Mouse (Mus musculus): Measurements from ENCODE around the gene Rabl3. TPM values are rescaled to one million over a fixed set of nuclear protein-coding genes. Genes with fewer than 3 reads are reported as not detected.

Gene Rabl3
- polyA plus RNA-seq, 1 experiment from 2014 or later = 12.8 TPM

- H3K9me3 ChIP-seq (replicated peaks) = no peaks in the 10 kb centered on the region
- H3K9ac ChIP-seq = no peak overlapping the region
- no peaks in the 10 kb centered on the region for H3K36me3 ChIP-seq (replicated peaks)
- no peaks in the 10 kb centered on the region for H3K4me1 ChIP-seq (replicated peaks)
- no peak for ATAC-seq (ENCODE audit: insufficient read depth)
- H3K27me3 ChIP-seq = no peaks in the 10 kb centered on the region
- no peak overlapping the region for H3K27ac ChIP-seq (replicated peaks)
- no peak overlapping the region for H3K4me3 ChIP-seq (replicated peaks)
- 76% methylated on average over 2 of the region's 2 CpGs for WGBS (ENCODE audit: insufficient replicate concordance)
- H3K4me2 ChIP-seq = no peak overlapping the region
Observed at GRCm38 (mm10) chr16:37550981-37551380, 11.3 kb downstream of the Rabl3 start.

GRCm38 (mm10) chr16:37552824-37553223, 13.1 kb downstream of the Rabl3 start:
- no peak overlapping the region for H3K9ac ChIP-seq
- no peak overlapping the region for H3K4me3 ChIP-seq (replicated peaks)
- no peaks in the 10 kb centered on the region for H3K4me1 ChIP-seq (replicated peaks)
- 49% methylated on average over 3 of the region's 3 CpGs for WGBS (ENCODE audit: insufficient replicate concordance)
- H3K36me3 ChIP-seq (replicated peaks) = peaks cover 11% of the 10 kb centered on the region; the same call in 1 of the 2 replicates
- H3K9me3 ChIP-seq (replicated peaks) = no peaks in the 10 kb centered on the region
- no peak overlapping the region for H3K4me2 ChIP-seq
- H3K27me3 ChIP-seq = no peaks in the 10 kb centered on the region
- H3K27ac ChIP-seq (replicated peaks) = no peak overlapping the region
- ATAC-seq (ENCODE audit: insufficient read depth) = no peak

GRCm38 (mm10) chr16:37562414-37562813, 22.7 kb downstream of the Rabl3 start:
- no peak overlapping the region for H3K27ac ChIP-seq (replicated peaks)
- no peaks in the 10 kb centered on the region for H3K9me3 ChIP-seq (replicated peaks)
- no peak for ATAC-seq (ENCODE audit: insufficient read depth)
- H3K4me1 ChIP-seq (replicated peaks) = no peaks in the 10 kb centered on the region; the same call in 1 of the 2 replicates
- no peak overlapping the region for H3K4me3 ChIP-seq (replicated peaks)
- no peaks in the 10 kb centered on the region for H3K27me3 ChIP-seq
- H3K36me3 ChIP-seq (replicated peaks) = peaks cover 17% of the 10 kb centered on the region
- H3K9ac ChIP-seq = no peak overlapping the region
- WGBS (ENCODE audit: insufficient replicate concordance) = 79% methylated on average over 6 of the region's 6 CpGs
- no peak overlapping the region for H3K4me2 ChIP-seq

- H3K9me3 ChIP-seq (replicated peaks) = no peaks in the 10 kb centered on the region
- no peak overlapping the region for H3K4me3 ChIP-seq (replicated peaks)
- H3K4me2 ChIP-seq = no peak overlapping the region
- H3K36me3 ChIP-seq (replicated peaks) = peaks cover 12% of the 10 kb centered on the region
- no peak for ATAC-seq (ENCODE audit: insufficient read depth)
- no peak overlapping the region for H3K9ac ChIP-seq
- 81% methylated on average over 5 of the region's 5 CpGs for WGBS (ENCODE audit: insufficient replicate concordance)
- no peaks in the 10 kb centered on the region; the same call in 1 of the 2 replicates for H3K4me1 ChIP-seq (replicated peaks)
- no peaks in the 10 kb centered on the region for H3K27me3 ChIP-seq
- no peak overlapping the region for H3K27ac ChIP-seq (replicated peaks)
Observed at GRCm38 (mm10) chr16:37562961-37563360, 23.3 kb downstream of the Rabl3 start.

- Histone ChIP-seq H3K27me3 (no peaks in the 10 kb centered on the region), H3K36me3 (replicated peaks) (peaks cover 2% of the 10 kb centered on the region; the same call in 1 of the 2 replicates), H3K9me3 (replicated peaks) (no peaks in the 10 kb centered on the region), H3K9ac (no peak overlapping the region), H3K4me2 (no peak overlapping the region), H3K4me3 (replicated peaks) (no peak overlapping the region), H3K27ac (replicated peaks) (no peak overlapping the region), H3K4me1 (replicated peaks) (no peaks in the 10 kb centered on the region; the same call in 1 of the 2 replicates)
- no peak for ATAC-seq (ENCODE audit: insufficient read depth)
- WGBS (ENCODE audit: insufficient replicate concordance) = 23% methylated on average over 1 of the region's 1 CpGs
Observed at GRCm38 (mm10) chr16:37565117-37565516, 25.4 kb downstream of the Rabl3 start.

- H3K4me1 ChIP-seq (replicated peaks) = no peaks in the 10 kb centered on the region; the same call in 1 of the 2 replicates
- peaks cover 2% of the 10 kb centered on the region; the same call in 1 of the 2 replicates for H3K36me3 ChIP-seq (replicated peaks)
- WGBS (ENCODE audit: insufficient replicate concordance) = 74% methylated on average over 6 of the region's 6 CpGs
- no peaks in the 10 kb centered on the region for H3K27me3 ChIP-seq
- ATAC-seq (ENCODE audit: insufficient read depth) = no peak
- no peak overlapping the region for H3K9ac ChIP-seq
- no peaks in the 10 kb centered on the region for H3K9me3 ChIP-seq (replicated peaks)
- H3K4me2 ChIP-seq = no peak overlapping the region
- no peak overlapping the region for H3K27ac ChIP-seq (replicated peaks)
- no peak overlapping the region for H3K4me3 ChIP-seq (replicated peaks)
Observed at GRCm38 (mm10) chr16:37566107-37566506, 26.4 kb downstream of the Rabl3 start.

- no peaks in the 10 kb centered on the region for H3K27me3 ChIP-seq
- no peaks in the 10 kb centered on the region for H3K9me3 ChIP-seq (replicated peaks)
- peaks cover 2% of the 10 kb centered on the region for H3K36me3 ChIP-seq (replicated peaks)
- no peak overlapping the region for H3K9ac ChIP-seq
- H3K4me3 ChIP-seq (replicated peaks) = no peak overlapping the region
- WGBS (ENCODE audit: insufficient replicate concordance) = 81% methylated on average over 12 of the region's 12 CpGs
- no peak overlapping the region for H3K4me2 ChIP-seq
- no peaks in the 10 kb centered on the region; the same call in 1 of the 2 replicates for H3K4me1 ChIP-seq (replicated peaks)
- no peak overlapping the region for H3K27ac ChIP-seq (replicated peaks)
- no peak for ATAC-seq (ENCODE audit: insufficient read depth)
Observed at GRCm38 (mm10) chr16:37567113-37568050, 27.7 kb downstream of the Rabl3 start.

GRCm38 (mm10) chr16:37571554-37571953, 31.9 kb downstream of the Rabl3 start:
- Histone ChIP-seq H3K9me3 (replicated peaks) (0 out of 2 replicates have a peak, but pooled peaks cover 2% of the 10 kb centered on the region), H3K4me2 (no peak overlapping the region), H3K27ac (replicated peaks) (no peak overlapping the region), H3K27me3 (no peaks in the 10 kb centered on the region), H3K9ac (no peak overlapping the region), H3K36me3 (replicated peaks) (peaks cover 7% of the 10 kb centered on the region), H3K4me1 (replicated peaks) (no peaks in the 10 kb centered on the region), H3K4me3 (replicated peaks) (no peak overlapping the region)
- 80% methylated on average over 3 of the region's 3 CpGs for WGBS (ENCODE audit: insufficient replicate concordance)
- ATAC-seq (ENCODE audit: insufficient read depth) = no peak

GRCm38 (mm10) chr16:37572117-37572754, 32.6 kb downstream of the Rabl3 start:
- H3K9ac ChIP-seq = no peak overlapping the region
- no peak overlapping the region for H3K4me3 ChIP-seq (replicated peaks)
- H3K4me2 ChIP-seq = no peak overlapping the region
- 0 out of 2 replicates have a peak, but pooled peaks cover 2% of the 10 kb centered on the region for H3K9me3 ChIP-seq (replicated peaks)
- H3K27ac ChIP-seq (replicated peaks) = no peak overlapping the region
- 0 out of 2 replicates have a peak, but pooled peaks cover 2% of the 10 kb centered on the region for H3K4me1 ChIP-seq (replicated peaks)
- H3K27me3 ChIP-seq = no peaks in the 10 kb centered on the region
- ATAC-seq (ENCODE audit: insufficient read depth) = no peak
- H3K36me3 ChIP-seq (replicated peaks) = peaks cover 7% of the 10 kb centered on the region
- WGBS (ENCODE audit: insufficient replicate concordance) = 83% methylated on average over 12 of the region's 12 CpGs

- Histone ChIP-seq H3K27me3 (no peaks in the 10 kb centered on the region), H3K4me2 (no peak overlapping the region), H3K27ac (replicated peaks) (no peak overlapping the region), H3K36me3 (replicated peaks) (peaks cover 7% of the 10 kb centered on the region), H3K4me1 (replicated peaks) (0 out of 2 replicates have a peak, but pooled peaks cover 2% of the 10 kb centered on the region), H3K9me3 (replicated peaks) (0 out of 2 replicates have a peak, but pooled peaks cover 2% of the 10 kb centered on the region), H3K4me3 (replicated peaks) (no peak overlapping the region), H3K9ac (no peak overlapping the region)
- ATAC-seq (ENCODE audit: insufficient read depth) = no peak
- WGBS (ENCODE audit: insufficient replicate concordance) = 80% methylated on average over 5 of the region's 5 CpGs
Observed at GRCm38 (mm10) chr16:37573061-37573460, 33.4 kb downstream of the Rabl3 start.

- Histone ChIP-seq H3K4me1 (replicated peaks) (0 out of 2 replicates have a peak, but pooled peaks cover 2% of the 10 kb centered on the region), H3K27ac (replicated peaks) (no peak overlapping the region), H3K36me3 (replicated peaks) (peaks cover 7% of the 10 kb centered on the region), H3K9ac (no peak overlapping the region), H3K27me3 (no peaks in the 10 kb centered on the region), H3K9me3 (replicated peaks) (0 out of 2 replicates have a peak, but pooled peaks cover 2% of the 10 kb centered on the region), H3K4me3 (replicated peaks) (no peak overlapping the region), H3K4me2 (no peak overlapping the region)
- no peak for ATAC-seq (ENCODE audit: insufficient read depth)
- 41% methylated on average over 2 of the region's 3 CpGs for WGBS (ENCODE audit: insufficient replicate concordance)
Observed at GRCm38 (mm10) chr16:37575325-37575724, 35.6 kb downstream of the Rabl3 start.
